Mouse (Mus musculus): ENCODE data around the gene Usp39.

Usp39 gene

GRCm38 (mm10) chr6:72323786-72324508 lies 21.0 kb downstream of the Usp39 start:
- in situ Hi-C loops (cut with MboI; ENCODE audit: low pct_unique_long_range_greater_than_20kb in 1 of 2, low sequenced_read_pairs in 2 of 2, unreplicated experiment in 1 of 2): no loop called here

- in situ Hi-C loops (cut with MboI; ENCODE audit: low pct_unique_long_range_greater_than_20kb in 1 of 2, low sequenced_read_pairs in 2 of 2, unreplicated experiment in 1 of 2): no loop called here
These were observed 22.0 kb downstream of the Usp39 start for GRCm38 (mm10) chr6:72322936-72323335.

GRCm38 (mm10) chr6:72319019-72319418 lies 26.0 kb downstream of the Usp39 start:
- in situ Hi-C loops (cut with MboI; ENCODE audit: low pct_unique_long_range_greater_than_20kb in 1 of 2, low sequenced_read_pairs in 2 of 2, unreplicated experiment in 1 of 2): no loop called here

- in situ Hi-C loops (cut with MboI; ENCODE audit: low pct_unique_long_range_greater_than_20kb in 1 of 2, low sequenced_read_pairs in 2 of 2, unreplicated experiment in 1 of 2): no loop called here
These were observed 26.5 kb downstream of the Usp39 start for GRCm38 (mm10) chr6:72318440-72318839.

GRCm38 (mm10) chr6:72316044-72316443 lies 28.9 kb downstream of the Usp39 start:
- in situ Hi-C loops (cut with MboI; ENCODE audit: low pct_unique_long_range_greater_than_20kb in 1 of 2, low sequenced_read_pairs in 2 of 2, unreplicated experiment in 1 of 2): no loop called here

- in situ Hi-C loops (cut with MboI; ENCODE audit: low pct_unique_long_range_greater_than_20kb in 1 of 2, low sequenced_read_pairs in 2 of 2, unreplicated experiment in 1 of 2): no loop called here
These were observed 29.6 kb downstream of the Usp39 start for GRCm38 (mm10) chr6:72315384-72315783.

GRCm38 (mm10) chr6:72313124-72313867 lies 31.7 kb downstream of the Usp39 start:
- in situ Hi-C loops (cut with MboI; ENCODE audit: low pct_unique_long_range_greater_than_20kb in 1 of 2, low sequenced_read_pairs in 2 of 2, unreplicated experiment in 1 of 2): no loop called here

- in situ Hi-C loops (cut with MboI; ENCODE audit: low pct_unique_long_range_greater_than_20kb in 1 of 2, low sequenced_read_pairs in 2 of 2, unreplicated experiment in 1 of 2): no loop called here
These were observed 32.8 kb downstream of the Usp39 start for GRCm38 (mm10) chr6:72312198-72312597.

- in situ Hi-C loops (cut with MboI; ENCODE audit: low pct_unique_long_range_greater_than_20kb in 1 of 2, low sequenced_read_pairs in 2 of 2, unreplicated experiment in 1 of 2): no loop called here
These were observed 41.5 kb downstream of the Usp39 start for GRCm38 (mm10) chr6:72303510-72303909.

GRCm38 (mm10) chr6:72302349-72302925 lies 42.5 kb downstream of the Usp39 start:
- in situ Hi-C loops (cut with MboI; ENCODE audit: low pct_unique_long_range_greater_than_20kb in 1 of 2, low sequenced_read_pairs in 2 of 2, unreplicated experiment in 1 of 2): no loop called here

GRCm38 (mm10) chr6:72297825-72298224 lies 47.2 kb downstream of the Usp39 start:
- in situ Hi-C loops (cut with MboI; ENCODE audit: low pct_unique_long_range_greater_than_20kb in 1 of 2, low sequenced_read_pairs in 2 of 2, unreplicated experiment in 1 of 2): no loop called here

- in situ Hi-C loops (cut with MboI; ENCODE audit: low pct_unique_long_range_greater_than_20kb in 1 of 2, low sequenced_read_pairs in 2 of 2, unreplicated experiment in 1 of 2): no loop called here
These were observed 51.9 kb downstream of the Usp39 start for GRCm38 (mm10) chr6:72292972-72293651.

GRCm38 (mm10) chr6:72289484-72289883 lies 55.5 kb downstream of the Usp39 start:
- in situ Hi-C loops (cut with MboI; ENCODE audit: low pct_unique_long_range_greater_than_20kb in 1 of 2, low sequenced_read_pairs in 2 of 2, unreplicated experiment in 1 of 2): no loop called here

- in situ Hi-C loops (cut with MboI; ENCODE audit: low pct_unique_long_range_greater_than_20kb in 1 of 2, low sequenced_read_pairs in 2 of 2, unreplicated experiment in 1 of 2): loop anchor here in 1 of 2 experiments (5.0 kb wide), 1 partner anchor 123 kb away; no protein-coding TSS in a partner anchor
These were observed 61.1 kb downstream of the Usp39 start for GRCm38 (mm10) chr6:72283914-72284313.

- in situ Hi-C loops (cut with MboI; ENCODE audit: low pct_unique_long_range_greater_than_20kb in 1 of 2, low sequenced_read_pairs in 2 of 2, unreplicated experiment in 1 of 2): loop anchor here in 1 of 2 experiments (5.0 kb wide), 1 partner anchor 127 kb away; no protein-coding TSS in a partner anchor
These were observed 64.5 kb downstream of the Usp39 start for GRCm38 (mm10) chr6:72280410-72280998.

GRCm38 (mm10) chr6:72279505-72279904 lies 65.5 kb downstream of the Usp39 start:
- in situ Hi-C loops (cut with MboI; ENCODE audit: low pct_unique_long_range_greater_than_20kb in 1 of 2, low sequenced_read_pairs in 2 of 2, unreplicated experiment in 1 of 2): no loop called here

GRCm38 (mm10) chr6:72278835-72279234 lies 66.1 kb downstream of the Usp39 start:
- in situ Hi-C loops (cut with MboI; ENCODE audit: low pct_unique_long_range_greater_than_20kb in 1 of 2, low sequenced_read_pairs in 2 of 2, unreplicated experiment in 1 of 2): no loop called here

GRCm38 (mm10) chr6:72277508-72278166 lies 67.3 kb downstream of the Usp39 start:
- in situ Hi-C loops (cut with MboI; ENCODE audit: low pct_unique_long_range_greater_than_20kb in 1 of 2, low sequenced_read_pairs in 2 of 2, unreplicated experiment in 1 of 2): no loop called here
